Comparison of ENCODE assay signal across 42 mouse cellular contexts in the genomic region with DNA sequence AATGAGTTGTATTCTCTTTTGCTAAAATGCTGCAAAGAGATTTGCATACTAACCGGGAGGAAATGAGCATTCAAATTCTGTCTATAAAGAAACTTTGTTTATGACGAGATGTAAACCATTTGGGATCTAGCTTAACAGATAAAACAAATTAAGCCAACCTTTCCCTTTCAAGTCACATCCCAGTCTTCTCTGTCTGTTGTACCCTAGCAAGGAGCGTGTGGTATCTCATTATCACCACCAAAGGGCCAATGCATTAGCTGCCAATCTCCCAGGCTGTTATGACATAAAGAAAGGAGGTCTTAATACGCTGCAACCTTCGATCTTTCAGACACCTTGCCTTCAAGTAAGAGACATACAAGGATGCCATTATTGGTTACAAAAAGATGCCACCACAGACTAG. TPM values are rescaled to one million over a fixed set of nuclear protein-coding genes. Genes with fewer than 3 reads are reported as not detected.
"Had no signal": no experiment of that assay in that cellular context is flagged by ENCODE, and none has a peak within 500 bp of the region (broad histone marks: within the 10 kb centered on the region; RNA-seq: fewer than 3 reads in every experiment).

No protein-coding gene starts in this region.

- H3K4me1 ChIP-seq: heart, embryonic 13.5 days; heart, embryonic 15.5 days; limb, embryonic 13.5 days; limb, embryonic 15.5 days; liver, embryonic 12.5 days had no signal

- H3K4me2 ChIP-seq: heart, embryonic 11.5 days; heart, embryonic 13.5 days; heart, embryonic 15.5 days; hindbrain, embryonic 12.5 days; hindbrain, embryonic 15.5 days; kidney, embryonic 15.5 days; limb, embryonic 13.5 days; limb, embryonic 15.5 days; liver, embryonic 12.5 days had no signal

- DNase-seq: gastrocnemius, postnatal 14 days; gastrocnemius, postnatal 36 days; heart, adult 11 months; heart, adult 2 months; heart, postnatal 14 days; heart, postnatal 36 days; kidney, adult 11 months; kidney, adult 9 months; kidney, postnatal 14 days; kidney, postnatal 36 days; layer of hippocampus, adult 9-11 months; layer of hippocampus, postnatal 36 days; left cerebral cortex, postnatal 4 days had no signal

- ATAC-seq: hindbrain, postnatal 0 days; intestine, embryonic 16.5 days; liver, embryonic 12.5 days had no signal

- H3K27me3 ChIP-seq: heart, embryonic 13.5 days; heart, embryonic 15.5 days; hindbrain, embryonic 12.5 days; hindbrain, embryonic 15.5 days; limb, embryonic 13.5 days; limb, embryonic 15.5 days; liver, embryonic 12.5 days had no signal

- H3K9me3 ChIP-seq: heart, embryonic 13.5 days; heart, embryonic 15.5 days; hindbrain, embryonic 12.5 days; hindbrain, embryonic 15.5 days; kidney, embryonic 15.5 days; limb, embryonic 13.5 days; limb, embryonic 15.5 days; liver, embryonic 12.5 days had no signal

- H3K9ac ChIP-seq: heart, embryonic 13.5 days; heart, embryonic 15.5 days; hindbrain, embryonic 12.5 days; hindbrain, embryonic 15.5 days; kidney, embryonic 15.5 days; limb, embryonic 13.5 days; limb, embryonic 15.5 days; liver, embryonic 12.5 days; liver, embryonic 14.5 days had no signal

- H3K36me3 ChIP-seq: heart, embryonic 13.5 days; heart, embryonic 15.5 days; hindbrain, embryonic 12.5 days; hindbrain, embryonic 15.5 days; kidney, embryonic 15.5 days; limb, embryonic 13.5 days; limb, embryonic 15.5 days; liver, embryonic 12.5 days had no signal

- H3K4me3 ChIP-seq: heart, adult 2 months; heart, embryonic 13.5 days; heart, embryonic 15.5 days; hindbrain, embryonic 12.5 days; hindbrain, embryonic 15.5 days; kidney, embryonic 15.5 days; limb, embryonic 13.5 days; limb, embryonic 15.5 days; liver, embryonic 12.5 days had no signal

- H3K27ac ChIP-seq: heart, adult 2 months; heart, embryonic 13.5 days; heart, embryonic 15.5 days; hindbrain, embryonic 12.5 days; hindbrain, embryonic 15.5 days; hindbrain, postnatal 0 days; kidney, embryonic 15.5 days; kidney, postnatal 0 days; limb, embryonic 13.5 days; limb, embryonic 15.5 days; liver, embryonic 12.5 days; liver, embryonic 14.5 days had no signal

RNA-seq across cellular contexts. Expression of gene Tmem207, which starts 0.7 kb away (rescaled TPM):
- total RNA-seq: gastrocnemius, adult 18-20 months; gastrocnemius, adult 8-10 months; gastrocnemius, postnatal 14 days; gastrocnemius, postnatal 36 days; heart, adult 2 months; heart, postnatal 14 days; heart, postnatal 36 days; hematopoietic stem cell, adult 5-6 weeks; hindbrain, postnatal 0 days; layer of hippocampus, adult 18-20 months; layer of hippocampus, adult 8-10 months; layer of hippocampus, postnatal 14 days; layer of hippocampus, postnatal 36 days; left cerebral cortex, adult 18-20 months; left cerebral cortex, adult 8-10 months; left cerebral cortex, postnatal 10 days; left cerebral cortex, postnatal 25 days; left cerebral cortex, postnatal 4 days; liver, adult 2 months had no signal
- polyA plus RNA-seq: gonadal fat pad, adult 2 months; heart, adult 2 months; heart, embryonic 11.5 days; heart, embryonic 13.5 days; heart, embryonic 15.5 days; heart, postnatal 0 days; hindbrain, embryonic 12.5 days; hindbrain, postnatal 0 days; intestine, embryonic 14.5 days; intestine, embryonic 16.5 days; kidney, embryonic 15.5 days; large intestine, adult 2 months; limb, embryonic 11.5 days; limb, embryonic 13.5 days; limb, embryonic 15.5 days; liver, adult 2 months; liver, embryonic 12.5 days; liver, embryonic 14.5 days had no signal
